Mouse (Mus musculus) MEL (cell line): Measurements from ENCODE around the gene Polr2c. TPM values are rescaled to one million over a fixed set of nuclear protein-coding genes. Genes with fewer than 3 reads are reported as not detected.

Source experiments
- DNase-seq: peaks from one replicate; pipeline ENCODE4 v3.0.0; 2011; ENCODE audit warnings: low read depth, low spot score
- H3K27ac ChIP-seq: 2 replicates; pipeline ENCODE4 v1.5.1; 2012; ENCODE audit warnings: low read depth, mild to moderate bottlenecking, control low read depth, low read length, moderate library complexity; ENCODE audit not compliant: control insufficient read depth
- H3K27me3 ChIP-seq, 2 experiments: fragments of 150-350 bp in 1 of 2; sonication (generic) in 1 of 2; 2 replicates each; pipeline ENCODE4 v1.6.1; 2012; ENCODE audit warnings: low read length in 2 of 2, mild to moderate bottlenecking in 2 of 2, improper control_type of control experiment in 1 of 2, moderate library complexity in 1 of 2; ENCODE audit not compliant: insufficient read depth in 2 of 2, control insufficient read depth in 1 of 2
- H3K36me3 ChIP-seq, 2 experiments: 2 replicates each; pipeline ENCODE4 v1.6.1; 2012 to 2014; ENCODE audit warnings: low read length in 2 of 2, improper control_type of control experiment in 1 of 2, inconsistent platforms in 1 of 2, mild to moderate bottlenecking in 1 of 2; ENCODE audit not compliant: insufficient read depth in 2 of 2, control insufficient read depth in 1 of 2
- H3K4me1 ChIP-seq, 2 experiments: fragments of 150-350 bp in 1 of 2; sonication (generic) in 1 of 2; 2 replicates each; pipeline ENCODE4 v1.6.1; 2012; ENCODE audit warnings: low read length in 2 of 2, improper control_type of control experiment in 1 of 2, mild to moderate bottlenecking in 1 of 2; ENCODE audit not compliant: insufficient read depth in 2 of 2, control insufficient read depth in 1 of 2
- H3K4me3 ChIP-seq, 2 experiments: fragments of 150-350 bp in 1 of 2; sonication (generic) in 1 of 2; 2 replicates each; pipeline ENCODE4 v1.5.1; 2012; ENCODE audit warnings: low read depth in 2 of 2, low read length in 2 of 2, mild to moderate bottlenecking in 2 of 2, moderate library complexity in 2 of 2, control low read depth in 1 of 2, improper control_type of control experiment in 1 of 2; ENCODE audit not compliant: control insufficient read depth in 1 of 2, insufficient read depth in 1 of 2
- H3K79me2 ChIP-seq: 2 replicates; pipeline ENCODE4 v1.6.1; 2012; ENCODE audit warnings: mild to moderate bottlenecking, low read length, moderate library complexity; ENCODE audit not compliant: control insufficient read depth, poor library complexity, insufficient read depth
- H3K9ac ChIP-seq: 2 replicates; pipeline ENCODE4 v1.6.1; 2012; ENCODE audit warnings: low read depth, mild to moderate bottlenecking, control low read depth, low read length, moderate library complexity; ENCODE audit not compliant: control insufficient read depth, poor library complexity, severe bottlenecking
- H3K9me3 ChIP-seq: fragments of 150-350 bp; sonication (generic); replicated peaks from 2 replicates; pipeline ENCODE4 v1.6.1; 2012; ENCODE audit warnings: mild to moderate bottlenecking, low read length, improper control_type of control experiment, moderate library complexity; ENCODE audit not compliant: insufficient read depth
- CHD1 ChIP-seq: IDR thresholded peaks from 2 replicates; pipeline ENCODE4 v1.6.1; 2012; ENCODE audit warnings: low read depth, mild to moderate bottlenecking, inconsistent platforms, low read length, improper control_type of control experiment
- CHD2 ChIP-seq: IDR thresholded peaks from 2 replicates; pipeline ENCODE4 v1.6.1; 2011; ENCODE audit warnings: low read length, improper control_type of control experiment
- CTCF ChIP-seq, 3 experiments: IDR thresholded peaks in 2 of 3; conservative IDR thresholded peaks in 1 of 3; 2 replicates each; pipeline ENCODE4 v1.5.1; 2011 to 2012; ENCODE audit warnings: low read length in 3 of 3, low read depth in 2 of 3, mild to moderate bottlenecking in 2 of 3, improper control_type of control experiment in 1 of 3, inconsistent platforms in 1 of 3, mixed read lengths in 1 of 3, moderate library complexity in 1 of 3; ENCODE audit not compliant: control insufficient read depth in 1 of 3, insufficient read depth in 1 of 3, poor library complexity in 1 of 3, severe bottlenecking in 1 of 3
- EP300 ChIP-seq, 2 experiments: IDR thresholded peaks; 2 replicates each; pipeline ENCODE4 v1.6.1; 2011; ENCODE audit warnings: improper control_type of control experiment in 2 of 2, low read length in 2 of 2, low read depth in 1 of 2, mild to moderate bottlenecking in 1 of 2
- GABPA ChIP-seq: IDR thresholded peaks from 2 replicates; pipeline ENCODE4 v1.6.1; 2012; ENCODE audit warnings: low read depth, mild to moderate bottlenecking, inconsistent platforms, low read length, improper control_type of control experiment, moderate library complexity
- GATA1 ChIP-seq: IDR thresholded peaks from 2 replicates; pipeline ENCODE4 v1.6.1; 2011; ENCODE audit warnings: low read depth, low read length, improper control_type of control experiment
- HCFC1 ChIP-seq: IDR thresholded peaks from 2 replicates; pipeline ENCODE4 v1.6.1; 2012; ENCODE audit warnings: low read depth, mild to moderate bottlenecking, inconsistent platforms, low read length, improper control_type of control experiment, moderate library complexity
- MAFK ChIP-seq: IDR thresholded peaks from 2 replicates; pipeline ENCODE4 v1.6.1; 2011; ENCODE audit warnings: low read depth, mild to moderate bottlenecking, low read length, improper control_type of control experiment, borderline replicate concordance
- MAX ChIP-seq: IDR thresholded peaks from 2 replicates; pipeline ENCODE4 v1.6.1; 2011; ENCODE audit warnings: low read length, improper control_type of control experiment
- MAZ ChIP-seq: IDR thresholded peaks from 2 replicates; pipeline ENCODE4 v1.6.1; 2012; ENCODE audit warnings: low read depth, mild to moderate bottlenecking, inconsistent platforms, low read length, improper control_type of control experiment
- MEF2A ChIP-seq: IDR thresholded peaks from 2 replicates; pipeline ENCODE4 v1.6.1; 2014; ENCODE audit warnings: low read depth, mild to moderate bottlenecking, inconsistent platforms, low read length, improper control_type of control experiment; ENCODE audit not compliant: poor library complexity, insufficient replicate concordance, severe bottlenecking; ENCODE audit errors: extremely low read depth
- MYB ChIP-seq: IDR thresholded peaks from 2 replicates; pipeline ENCODE4 v1.6.1; 2011; ENCODE audit warnings: mild to moderate bottlenecking, low read depth, low read length, improper control_type of control experiment
- MYC ChIP-seq: IDR thresholded peaks from 2 replicates; pipeline ENCODE4 v1.6.1; 2011; ENCODE audit warnings: low read depth, mild to moderate bottlenecking, low read length, improper control_type of control experiment, moderate library complexity
- NRF1 ChIP-seq: IDR thresholded peaks from 2 replicates; pipeline ENCODE4 v1.6.1; 2014; ENCODE audit warnings: low read depth, mild to moderate bottlenecking, inconsistent platforms, low read length, improper control_type of control experiment, moderate library complexity; ENCODE audit not compliant: poor library complexity, insufficient read depth, severe bottlenecking
- POLR2AphosphoS2 ChIP-seq: IDR thresholded peaks from 2 replicates; pipeline ENCODE4 v1.6.1; 2011; ENCODE audit warnings: low read length, improper control_type of control experiment
- POLR2AphosphoS5 ChIP-seq: IDR thresholded peaks from 2 replicates; pipeline ENCODE4 v1.6.1; 2012; ENCODE audit warnings: low read depth, borderline replicate concordance, mild to moderate bottlenecking, inconsistent platforms, low read length, moderate library complexity, mixed read lengths
- RAD21 ChIP-seq: IDR thresholded peaks from 2 replicates; pipeline ENCODE4 v1.6.1; 2011; ENCODE audit warnings: mild to moderate bottlenecking, low read depth, low read length, improper control_type of control experiment
- RCOR1 ChIP-seq: IDR thresholded peaks from 2 replicates; pipeline ENCODE4 v1.6.1; 2012; ENCODE audit warnings: low read depth, mild to moderate bottlenecking, inconsistent platforms, low read length, improper control_type of control experiment
- TCF12 ChIP-seq: IDR thresholded peaks from 2 replicates; pipeline ENCODE4 v1.6.1; 2014; ENCODE audit warnings: low read depth, mild to moderate bottlenecking, inconsistent platforms, low read length, improper control_type of control experiment, moderate library complexity
- USF1 ChIP-seq: IDR thresholded peaks from 2 replicates; pipeline ENCODE4 v1.6.1; 2014; ENCODE audit warnings: low read depth, mild to moderate bottlenecking, inconsistent platforms, low read length, improper control_type of control experiment, moderate library complexity
- USF2 ChIP-seq, 2 experiments: IDR thresholded peaks; 2 replicates each; pipeline ENCODE4 v1.6.1; 2011 to 2012; ENCODE audit warnings: improper control_type of control experiment in 2 of 2, low read length in 2 of 2, borderline replicate concordance in 1 of 2, inconsistent platforms in 1 of 2, low read depth in 1 of 2, mild to moderate bottlenecking in 1 of 2; ENCODE audit not compliant: insufficient read depth in 1 of 2
- ZMIZ1 ChIP-seq: IDR thresholded peaks from 2 replicates; pipeline ENCODE4 v1.6.1; 2012; ENCODE audit warnings: low read depth, mild to moderate bottlenecking, inconsistent platforms, low read length, improper control_type of control experiment, moderate library complexity
- ZNF384 ChIP-seq: IDR thresholded peaks from 2 replicates; pipeline ENCODE4 v1.6.1; 2012; ENCODE audit warnings: low read depth, mild to moderate bottlenecking, inconsistent platforms, low read length, improper control_type of control experiment
- polyA plus RNA-seq, 2 experiments: library from polyadenylated mRNA; stranded (reverse) in 1 of 2; unstranded in 1 of 2; fragments of >175 nt in 1 of 2; fragments of >200 nt in 1 of 2; gene quantifications; 2 replicates each; pipeline versions ENCODE4 v1.2.1 to v1.2.4; 2012; ENCODE audit warnings: low replicate concordance in 2 of 2, low read depth in 1 of 2; ENCODE audit not compliant: insufficient read length in 2 of 2, insufficient read depth in 1 of 2, missing spikeins in 1 of 2
- total RNA-seq: library from RNA; depleted of rRNA; stranded (reverse); fragments of 300-350 nt; gene quantifications from 2 replicates; pipeline ENCODE4 v1.2.3, GENCODE M21; 2012

Polr2c gene
- total and polyA plus RNA-seq, 3 experiments: 92.5 to 181 (median 151) TPM

DNA sequence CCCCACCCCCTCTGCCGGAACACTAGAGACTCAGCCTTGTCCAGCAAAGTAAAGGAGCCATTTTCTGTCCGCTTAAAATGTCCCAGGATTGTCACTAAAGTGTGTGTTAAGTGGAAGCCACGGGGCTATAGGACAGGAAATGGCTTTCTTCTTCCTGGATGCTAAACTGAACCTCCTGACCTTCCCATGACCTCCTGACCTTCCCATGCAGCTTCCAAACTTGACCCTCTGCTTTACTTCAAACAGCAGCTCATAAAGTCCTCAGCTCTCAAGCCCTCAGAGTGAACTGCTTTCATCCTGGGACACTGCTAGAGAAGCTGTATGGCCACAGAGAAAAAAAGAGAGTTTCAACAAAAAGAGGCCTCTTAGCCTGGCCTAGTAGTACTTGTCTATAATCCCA, 19.6 kb downstream of the Polr2c start:
- no peak overlapping the region for H3K27ac ChIP-seq

DNA sequence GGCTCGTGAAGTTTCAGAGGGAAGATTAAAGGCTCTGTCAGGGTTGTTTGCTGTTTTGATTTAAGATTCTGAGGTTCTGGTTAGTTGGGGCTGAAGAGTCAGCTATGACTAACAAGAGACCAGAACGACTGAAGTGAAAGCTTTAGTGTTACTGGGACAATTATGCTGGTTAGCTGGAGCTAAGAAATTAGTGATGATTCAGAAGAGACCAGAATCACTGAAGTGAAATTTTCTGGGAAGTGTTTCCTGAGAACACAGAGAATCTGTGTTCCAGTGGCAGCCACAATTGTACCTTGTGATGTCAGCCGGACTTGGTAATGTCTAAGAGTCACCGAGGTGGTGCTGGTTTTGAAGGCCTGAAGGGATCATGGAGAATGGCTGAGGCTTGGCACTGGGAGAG, 23.5 kb downstream of the Polr2c start:
- no peak for TF ChIP-seq MEF2A
- TF ChIP-seq USF2 (IDR thresholded peaks at IDR 0.05; ENCODE audit: borderline replicate concordance in 1 of 2, insufficient read depth in 1 of 2, low read depth in 1 of 2, low read length in 2 of 2): no peak
- TF ChIP-seq USF1: no peak
- TF ChIP-seq RAD21: no peak
- no peak for TF ChIP-seq MAX
- no peak for TF ChIP-seq MAFK
- no peak for TF ChIP-seq NRF1
- no peak for TF ChIP-seq POLR2AphosphoS2
- TF ChIP-seq MYC: no peak
- no peak for TF ChIP-seq CHD2
- H3K27me3 ChIP-seq: peaks cover 15 to 28% of the 10 kb centered on the region in 2 experiments
- peaks cover 0 to 6% of the 10 kb centered on the region in 2 experiments; a peak in 2 of 4 replicates for H3K36me3 ChIP-seq
- DNase-seq: no peak
- H3K9me3 ChIP-seq: no peaks in the 10 kb centered on the region
- peaks cover 2 to 7% of the 10 kb centered on the region in 2 experiments for H3K4me1 ChIP-seq
- H3K27ac ChIP-seq: no peak overlapping the region
- H3K79me2 ChIP-seq: no peaks in the 10 kb centered on the region
- H3K4me3 ChIP-seq: no peak overlapping the region
- no peak overlapping the region for H3K9ac ChIP-seq

More for the DNA sequence above, 19.6 kb downstream of the Polr2c start:
- Histone ChIP-seq H3K4me1 (peaks cover 2 to 7% of the 10 kb centered on the region in 2 experiments), H3K4me3 (peak overlapping the region in 1 of 2 experiments; percentile 58; a peak in 1 of 4 replicates), H3K9me3 (no peaks in the 10 kb centered on the region), H3K36me3 (peaks cover 0 to 6% of the 10 kb centered on the region in 2 experiments; a peak in 2 of 4 replicates), H3K9ac (no peak overlapping the region; the same call in 1 of the 2 replicates), H3K79me2 (no peaks in the 10 kb centered on the region), H3K27me3 (peaks cover 10 to 14% of the 10 kb centered on the region in 2 experiments)
- TF ChIP-seq RAD21: no peak
- TF ChIP-seq ZNF384: no peak
- no peak for TF ChIP-seq CHD1
- no peak for TF ChIP-seq HCFC1
- no peak for DNase-seq

DNA sequence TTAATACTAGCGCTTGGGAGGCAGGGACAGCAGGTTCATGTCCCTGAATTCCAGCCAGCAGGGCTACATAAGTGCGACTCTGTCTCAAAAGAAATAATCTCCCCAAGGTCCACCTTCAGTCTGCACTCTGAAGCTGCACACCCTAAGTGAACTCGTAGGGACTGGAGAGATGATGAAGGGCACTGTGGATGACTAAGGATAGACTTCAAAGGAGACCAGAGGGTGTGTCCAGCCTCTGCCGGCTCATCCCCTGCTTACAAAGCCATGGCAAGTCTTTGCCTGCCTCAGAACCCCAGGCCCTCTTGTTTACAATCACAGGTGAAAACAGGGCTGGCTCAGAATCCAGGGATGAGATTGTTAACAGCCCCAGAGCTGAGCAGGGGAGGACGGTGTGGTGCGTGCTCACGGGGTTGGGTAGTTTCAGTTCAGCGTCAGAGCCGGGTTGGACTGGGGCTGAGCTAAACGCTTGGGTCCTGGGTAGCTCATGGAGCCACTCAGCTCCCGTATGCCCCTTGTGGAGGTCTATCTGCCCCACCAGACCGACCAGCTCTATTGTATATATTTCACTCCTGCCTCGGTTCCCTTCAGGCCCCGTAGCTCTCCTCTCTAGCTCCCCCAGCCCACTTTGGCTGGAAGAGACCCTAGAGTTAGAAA, 31.3 kb downstream of the Polr2c start:
- Histone ChIP-seq H3K27ac (no peak overlapping the region), H3K4me3 (no peak overlapping the region), H3K27me3 (peaks cover 14 to 23% of the 10 kb centered on the region in 2 experiments), H3K9ac (no peak overlapping the region), H3K79me2 (no peaks in the 10 kb centered on the region), H3K9me3 (no peaks in the 10 kb centered on the region), H3K36me3 (no peaks in the 10 kb centered on the region), H3K4me1 (no peaks in the 10 kb centered on the region)
- no peak for DNase-seq
- TF ChIP-seq MAZ: no peak
- TF ChIP-seq ZMIZ1: no peak
- TF ChIP-seq TCF12: no peak
- no peak for TF ChIP-seq GABPA
- no peak for TF ChIP-seq MEF2A
- no peak for TF ChIP-seq CHD2
- TF ChIP-seq RCOR1: no peak
- TF ChIP-seq USF1: no peak
- no peak for TF ChIP-seq MAX
- TF ChIP-seq CHD1: no peak
- no peak for TF ChIP-seq EP300 (IDR thresholded peaks at IDR 0.05; ENCODE audit: low read depth in 1 of 2, low read length in 2 of 2)
- no peak for TF ChIP-seq GATA1
- TF ChIP-seq POLR2AphosphoS5: no peak
- no peak for TF ChIP-seq MYB
- no peak for TF ChIP-seq CTCF (IDR thresholded peaks at IDR 0.05 in 2 of 3, conservative IDR thresholded peaks at IDR 0.05 in 1 of 3; ENCODE audit: control insufficient read depth in 1 of 3, insufficient read depth in 1 of 3, low read depth in 2 of 3, low read length in 3 of 3, poor library complexity in 1 of 3, severe bottlenecking in 1 of 3)
- no peak for TF ChIP-seq MYC
- no peak for TF ChIP-seq USF2 (IDR thresholded peaks at IDR 0.05; ENCODE audit: borderline replicate concordance in 1 of 2, insufficient read depth in 1 of 2, low read depth in 1 of 2, low read length in 2 of 2)
